Mouse (Mus musculus): Measurements from ENCODE around the gene Mtx1. TPM values are rescaled to one million over a fixed set of nuclear protein-coding genes. Genes with fewer than 3 reads are reported as not detected.

Gene Mtx1
- polyA plus RNA-seq (2012; ENCODE audit: insufficient read depth, low replicate concordance), result 299 and 549 TPM in 2 replicates

- Histone ChIP-seq H3K4me1 (peaks cover 61% of the 10 kb centered on the region), H3K27me3 (replicated peaks) (peaks cover 78% of the 10 kb centered on the region), H3K36me3 (replicated peaks; ENCODE audit: low read length) (no peaks in the 10 kb centered on the region), H3K4me3 (replicated peaks) (peak within 1 kb of the TSS; percentile 90), H3K9me3 (no peaks in the 10 kb centered on the region)
- no peak for TF ChIP-seq FLI1 (IDR thresholded peaks at IDR 0.05; ENCODE audit: low read length)
- no peak for TF ChIP-seq GATA1 (IDR thresholded peaks at IDR 0.05; ENCODE audit: borderline replicate concordance, low read length)
These were observed at the start of gene Mtx1 for GRCm38 (mm10) chr3:89226900-89227299. Gene Mtx1 (minus strand): TSS chr3:89227088.

GRCm38 (mm10) chr3:89276061-89276460 lies 49.2 kb upstream of the Mtx1 start:
- H3K4me1 ChIP-seq, result peaks cover 36% of the 10 kb centered on the region
- no peaks in the 10 kb centered on the region for H3K9me3 ChIP-seq
- no peaks in the 10 kb centered on the region for H3K36me3 ChIP-seq (replicated peaks; ENCODE audit: low read length)
- H3K27me3 ChIP-seq (replicated peaks), result peaks cover 77% of the 10 kb centered on the region
- peak overlapping the region; percentile 25 for H3K4me3 ChIP-seq (replicated peaks)
- TF ChIP-seq FLI1 (IDR thresholded peaks at IDR 0.05; ENCODE audit: low read length) (no peak), GATA1 (IDR thresholded peaks at IDR 0.05; ENCODE audit: borderline replicate concordance, low read length) (no peak)

GRCm38 (mm10) chr3:89271760-89272159 lies 44.9 kb upstream of the Mtx1 start:
- H3K36me3 ChIP-seq (replicated peaks; ENCODE audit: low read length), result peaks cover 9% of the 10 kb centered on the region
- H3K9me3 ChIP-seq, result no peaks in the 10 kb centered on the region
- H3K27me3 ChIP-seq (replicated peaks), result peaks cover 36% of the 10 kb centered on the region
- peaks cover 48% of the 10 kb centered on the region for H3K4me1 ChIP-seq
- no peak overlapping the region for H3K4me3 ChIP-seq (replicated peaks)
- no peak for TF ChIP-seq GATA1 (IDR thresholded peaks at IDR 0.05; ENCODE audit: borderline replicate concordance, low read length)
- TF ChIP-seq FLI1 (IDR thresholded peaks at IDR 0.05; ENCODE audit: low read length), result no peak

- Histone ChIP-seq H3K36me3 (replicated peaks; ENCODE audit: low read length) (peaks cover 9% of the 10 kb centered on the region), H3K4me3 (replicated peaks) (peak overlapping the region; percentile 94), H3K27me3 (replicated peaks) (peaks cover 27% of the 10 kb centered on the region), H3K9me3 (no peaks in the 10 kb centered on the region), H3K4me1 (peaks cover 57% of the 10 kb centered on the region)
- TF ChIP-seq FLI1 (IDR thresholded peaks at IDR 0.05; ENCODE audit: low read length), result no peak
- TF ChIP-seq GATA1 (IDR thresholded peaks at IDR 0.05; ENCODE audit: borderline replicate concordance, low read length), result no peak
These were observed 44.0 kb upstream of the Mtx1 start for GRCm38 (mm10) chr3:89270891-89271290.

- no peak for TF ChIP-seq FLI1 (IDR thresholded peaks at IDR 0.05; ENCODE audit: low read length)
- no peak for TF ChIP-seq GATA1 (IDR thresholded peaks at IDR 0.05; ENCODE audit: borderline replicate concordance, low read length)
- Histone ChIP-seq H3K27me3 (replicated peaks) (peaks cover 21% of the 10 kb centered on the region), H3K9me3 (no peaks in the 10 kb centered on the region), H3K36me3 (replicated peaks; ENCODE audit: low read length) (peaks cover 9% of the 10 kb centered on the region), H3K4me1 (peaks cover 59% of the 10 kb centered on the region), H3K4me3 (replicated peaks) (peak within 1 kb of the TSS; percentile 94)
These were observed 43.3 kb upstream of the Mtx1 start, which contains the start of gene Slc50a1 for GRCm38 (mm10) chr3:89270051-89270755. Gene Slc50a1 (minus strand): TSS chr3:89270570.

GRCm38 (mm10) chr3:89268916-89269315 lies 42.0 kb upstream of the Mtx1 start:
- Histone ChIP-seq H3K9me3 (no peaks in the 10 kb centered on the region), H3K4me1 (peaks cover 59% of the 10 kb centered on the region), H3K27me3 (replicated peaks) (peaks cover 17% of the 10 kb centered on the region), H3K4me3 (replicated peaks) (peak overlapping the region; percentile 94), H3K36me3 (replicated peaks; ENCODE audit: low read length) (peaks cover 9% of the 10 kb centered on the region)
- TF ChIP-seq GATA1 (IDR thresholded peaks at IDR 0.05; ENCODE audit: borderline replicate concordance, low read length) (no peak), FLI1 (IDR thresholded peaks at IDR 0.05; ENCODE audit: low read length) (no peak)

GRCm38 (mm10) chr3:89266439-89266893 lies 39.6 kb upstream of the Mtx1 start:
- H3K4me3 ChIP-seq (replicated peaks), result peak overlapping the region; percentile 100
- peaks cover 2% of the 10 kb centered on the region for H3K27me3 ChIP-seq (replicated peaks)
- H3K4me1 ChIP-seq, result peaks cover 65% of the 10 kb centered on the region
- peaks cover 9% of the 10 kb centered on the region for H3K36me3 ChIP-seq (replicated peaks; ENCODE audit: low read length)
- H3K9me3 ChIP-seq, result no peaks in the 10 kb centered on the region
- TF ChIP-seq FLI1 (IDR thresholded peaks at IDR 0.05; ENCODE audit: low read length) (0 out of 2 replicates have a peak, but pooled peaks have one; percentile 8), GATA1 (IDR thresholded peaks at IDR 0.05; ENCODE audit: borderline replicate concordance, low read length) (no peak)

- H3K9me3 ChIP-seq, result no peaks in the 10 kb centered on the region
- TF ChIP-seq GATA1 (IDR thresholded peaks at IDR 0.05; ENCODE audit: borderline replicate concordance, low read length) (no peak), FLI1 (IDR thresholded peaks at IDR 0.05; ENCODE audit: low read length) (no peak)
- peaks cover 49% of the 10 kb centered on the region for H3K4me1 ChIP-seq
- no peaks in the 10 kb centered on the region for H3K36me3 ChIP-seq (replicated peaks; ENCODE audit: low read length)
- peaks cover 18% of the 10 kb centered on the region for H3K27me3 ChIP-seq (replicated peaks)
- H3K4me3 ChIP-seq (replicated peaks), result peak overlapping the region; percentile 8
These were observed 35.5 kb upstream of the Mtx1 start for GRCm38 (mm10) chr3:89262417-89262816.

GRCm38 (mm10) chr3:89260211-89260610 lies 33.3 kb upstream of the Mtx1 start:
- Histone ChIP-seq H3K27me3 (replicated peaks) (peaks cover 18% of the 10 kb centered on the region), H3K4me1 (peaks cover 45% of the 10 kb centered on the region), H3K9me3 (no peaks in the 10 kb centered on the region), H3K4me3 (replicated peaks) (no peak overlapping the region), H3K36me3 (replicated peaks; ENCODE audit: low read length) (no peaks in the 10 kb centered on the region)
- TF ChIP-seq GATA1 (IDR thresholded peaks at IDR 0.05; ENCODE audit: borderline replicate concordance, low read length) (no peak), FLI1 (IDR thresholded peaks at IDR 0.05; ENCODE audit: low read length) (no peak)

- H3K9me3 ChIP-seq, result 0 out of 2 replicates have a peak, but pooled peaks cover 1% of the 10 kb centered on the region
- no peak within 1 kb of the TSS for H3K4me3 ChIP-seq (replicated peaks)
- peaks cover 18% of the 10 kb centered on the region for H3K27me3 ChIP-seq (replicated peaks)
- TF ChIP-seq FLI1 (IDR thresholded peaks at IDR 0.05; ENCODE audit: low read length), result no peak
- TF ChIP-seq GATA1 (IDR thresholded peaks at IDR 0.05; ENCODE audit: borderline replicate concordance, low read length), result no peak
- H3K36me3 ChIP-seq (replicated peaks; ENCODE audit: low read length), result no peaks in the 10 kb centered on the region
- peaks cover 45% of the 10 kb centered on the region for H3K4me1 ChIP-seq
These were observed 32.2 kb upstream of the Mtx1 start, which contains the start of gene Dpm3 for GRCm38 (mm10) chr3:89259076-89259475. Gene Dpm3 (plus strand): TSS chr3:89259358.
